Mouse (Mus musculus) ovary, adult 18-20 months (tissue): ENCODE data around the gene Sorcs2.

Source experiments
- DNase-seq: peaks from one replicate; pipeline ENCODE4 v3.0.0; 2022; ENCODE audit warnings: low spot score, mixed read lengths

Sorcs2 gene

GRCm38 (mm10) chr5:36174569-36175115 is 223.3 kb downstream of the Sorcs2 start:
- DNase-seq: no peak

- no peak for DNase-seq
These were observed 228.8 kb downstream of the Sorcs2 start for GRCm38 (mm10) chr5:36168963-36169650.

GRCm38 (mm10) chr5:36166346-36167013 is 231.5 kb downstream of the Sorcs2 start:
- no peak for DNase-seq

GRCm38 (mm10) chr5:36165424-36166302 is 232.3 kb downstream of the Sorcs2 start:
- DNase-seq: peak; percentile 21

- DNase-seq: no peak
These were observed 243.0 kb downstream of the Sorcs2 start for GRCm38 (mm10) chr5:36154879-36155485.

GRCm38 (mm10) chr5:36153261-36153660 is 244.7 kb downstream of the Sorcs2 start:
- no peak for DNase-seq

GRCm38 (mm10) chr5:36151086-36151485 is 246.9 kb downstream of the Sorcs2 start:
- DNase-seq: no peak

GRCm38 (mm10) chr5:36149098-36149497 is 248.8 kb downstream of the Sorcs2 start:
- DNase-seq: no peak

GRCm38 (mm10) chr5:36146589-36146988 is 251.3 kb downstream of the Sorcs2 start:
- no peak for DNase-seq

GRCm38 (mm10) chr5:36144560-36144959 is 253.4 kb downstream of the Sorcs2 start:
- no peak for DNase-seq

GRCm38 (mm10) chr5:36141676-36142255 is 256.2 kb downstream of the Sorcs2 start:
- DNase-seq: no peak

- no peak for DNase-seq
These were observed 256.8 kb downstream of the Sorcs2 start for GRCm38 (mm10) chr5:36141112-36141511.

- no peak for DNase-seq
These were observed 258.2 kb downstream of the Sorcs2 start for GRCm38 (mm10) chr5:36139766-36140165.

- DNase-seq: no peak
These were observed 261.9 kb downstream of the Sorcs2 start for GRCm38 (mm10) chr5:36135874-36136542.

GRCm38 (mm10) chr5:36134302-36134701 is 263.6 kb downstream of the Sorcs2 start:
- no peak for DNase-seq

GRCm38 (mm10) chr5:36133893-36134292 is 264.0 kb downstream of the Sorcs2 start:
- DNase-seq: no peak

GRCm38 (mm10) chr5:36130393-36131011 is 267.4 kb downstream of the Sorcs2 start:
- DNase-seq: no peak

- no peak for DNase-seq
These were observed 268.3 kb downstream of the Sorcs2 start for GRCm38 (mm10) chr5:36129661-36130060.

GRCm38 (mm10) chr5:36128513-36128912 is 269.4 kb downstream of the Sorcs2 start:
- DNase-seq: no peak

GRCm38 (mm10) chr5:36124993-36125392 is 272.9 kb downstream of the Sorcs2 start:
- DNase-seq: no peak

- no peak for DNase-seq
These were observed 275.0 kb downstream of the Sorcs2 start for GRCm38 (mm10) chr5:36122987-36123386.
